Mouse (Mus musculus) liver, embryonic 16.5 days (tissue): ENCODE measurements around the gene Spef2. TPM values are rescaled to one million over a fixed set of nuclear protein-coding genes. Genes with fewer than 3 reads are reported as not detected.

Source experiments
- ATAC-seq: fragments of 200-750 bp; cut with Nextera tagmentation; 2 replicates; pipeline ENCODE4 v1.8.0; 2017; ENCODE audit warnings: low read depth, mild to moderate bottlenecking, moderate number of reproducible peaks, moderate library complexity
- H3K27ac ChIP-seq: fragments of 300-500 bp; sonication (generic); 2 replicates; pipeline ENCODE4 v1.5.1; 2014; ENCODE audit warnings: mild to moderate bottlenecking, low read length
- H3K27me3 ChIP-seq: fragments of 300-500 bp; sonication (generic); 2 replicates; pipeline ENCODE4 v1.6.1; 2014; ENCODE audit warnings: low read depth, low read length, mixed read lengths; ENCODE audit not compliant: control insufficient read depth, insufficient read depth
- H3K36me3 ChIP-seq: fragments of 300-500 bp; sonication (generic); 2 replicates; pipeline ENCODE4 v1.6.1; 2014; ENCODE audit warnings: mild to moderate bottlenecking; ENCODE audit not compliant: control insufficient read depth, insufficient read depth
- H3K4me1 ChIP-seq: fragments of 300-500 bp; sonication (generic); 2 replicates; pipeline ENCODE4 v1.6.1; 2014; ENCODE audit warnings: low read depth, low read length, mixed read lengths; ENCODE audit not compliant: control insufficient read depth
- H3K4me2 ChIP-seq: fragments of 300-500 bp; sonication (generic); 2 replicates; pipeline ENCODE4 v1.6.1; 2014; ENCODE audit warnings: low read depth, low read length, mixed read lengths
- H3K4me3 ChIP-seq: fragments of 300-500 bp; sonication (generic); 2 replicates; pipeline ENCODE4 v1.5.1; 2014; ENCODE audit warnings: low read depth, mild to moderate bottlenecking, low read length
- H3K9ac ChIP-seq: fragments of 300-500 bp; sonication (generic); 2 replicates; pipeline ENCODE4 v1.6.1; 2014; ENCODE audit warnings: low read depth, low read length
- H3K9me3 ChIP-seq: fragments of 300-500 bp; sonication (generic); replicated peaks from 2 replicates; pipeline ENCODE4 v1.6.1; 2016; ENCODE audit warnings: low read length; ENCODE audit not compliant: control insufficient read depth
- WGBS: fragments of 180-500 bp; shearing (Covaris S2); extraction: QIAGEN DNeasy Blood & Tissue Kit; methylation state at CpG from one replicate; pipeline ENCODE4 v1.1.7; 2014; ENCODE audit not compliant: insufficient replicate concordance; 5-methylcytosine and 5-hydroxymethylcytosine counted together
- polyA plus RNA-seq: library from polyadenylated mRNA; unstranded; fragments of >200 nt; fragmentation: Nextera tagmentation; extraction: Ambion mirVana; gene quantifications from 2 replicates; pipeline ENCODE4 v1.2.1, GENCODE M21; 2015

The Spef2 gene
- polyA plus RNA-seq, 1 experiment from 2014 or later: 0.04 TPM

DNA sequence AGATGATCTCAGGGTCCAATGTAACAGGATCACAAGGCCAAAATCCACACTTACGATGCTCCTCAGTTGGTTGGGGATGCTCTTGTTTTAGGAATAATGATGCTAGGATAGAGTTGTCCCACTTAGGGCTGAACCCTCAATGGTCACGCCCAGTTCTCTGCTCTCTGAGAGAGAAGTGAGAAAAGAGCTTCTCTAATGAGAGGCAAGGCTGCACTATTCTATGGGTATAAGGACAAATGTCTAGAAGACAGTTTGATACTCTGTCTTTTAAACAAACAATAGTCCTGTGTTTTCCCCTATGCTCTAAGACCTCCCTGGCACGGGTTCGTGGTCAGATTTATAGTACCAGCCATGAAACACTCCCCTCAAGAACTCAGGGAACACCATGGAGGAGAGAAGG lies 218.6 kb downstream of the Spef2 start, which contains the start of gene Il7r:
Il7r (minus strand) TSS at position 101 of the 400 bp plus-strand sequence.
- H3K4me3 ChIP-seq: no peak within 1 kb of the TSS
- no peaks in the 10 kb centered on the region for H3K36me3 ChIP-seq
- no peaks in the 10 kb centered on the region for H3K27me3 ChIP-seq
- 45% methylated on average over 4 of the region's 4 CpGs for WGBS
- no peak within 1 kb of the TSS for H3K27ac ChIP-seq
- no peak for ATAC-seq
- no peak within 1 kb of the TSS for H3K4me2 ChIP-seq
- H3K9ac ChIP-seq: no peak within 1 kb of the TSS
- no peaks in the 10 kb centered on the region for H3K9me3 ChIP-seq
- no peaks in the 10 kb centered on the region for H3K4me1 ChIP-seq

- H3K4me1 ChIP-seq: no peaks in the 10 kb centered on the region
- no peak overlapping the region for H3K9ac ChIP-seq
- H3K36me3 ChIP-seq: no peaks in the 10 kb centered on the region
- no peak overlapping the region for H3K4me3 ChIP-seq
- no peak overlapping the region for H3K27ac ChIP-seq
- no peak for ATAC-seq
- H3K4me2 ChIP-seq: no peak overlapping the region
- no peaks in the 10 kb centered on the region for H3K27me3 ChIP-seq
- no peaks in the 10 kb centered on the region for H3K9me3 ChIP-seq
- WGBS: 26% methylated on average over 3 of the region's 3 CpGs
Observed at GRCm38 (mm10) chr15:9529646-9530045, 219.0 kb downstream of the Spef2 start.

Other genes starting within 250 kb of the Spef2 start
- gene Il7r, start 218.7 kb downstream of the Spef2 start, polyA plus RNA-seq: 1.1 and 1.4 TPM in 2 replicates